Mouse (Mus musculus) ES-Bruce4 (cell line): ENCODE measurements around the gene Tsc1.

ENCODE experiments used
- CTCF ChIP-seq: IDR thresholded peaks from one replicate; pipeline ENCODE4 v1.8.1; 2011; ENCODE audit warnings: low read depth, low read length
- EP300 ChIP-seq: IDR thresholded peaks from 2 replicates; pipeline ENCODE4 v1.6.1; 2011; ENCODE audit warnings: low read depth, low read length; ENCODE audit not compliant: insufficient read depth
- POLR2A ChIP-seq: IDR thresholded peaks from one replicate; pipeline ENCODE4 v1.8.1; 2011; ENCODE audit warnings: low read length; ENCODE audit not compliant: insufficient read depth

DNA sequence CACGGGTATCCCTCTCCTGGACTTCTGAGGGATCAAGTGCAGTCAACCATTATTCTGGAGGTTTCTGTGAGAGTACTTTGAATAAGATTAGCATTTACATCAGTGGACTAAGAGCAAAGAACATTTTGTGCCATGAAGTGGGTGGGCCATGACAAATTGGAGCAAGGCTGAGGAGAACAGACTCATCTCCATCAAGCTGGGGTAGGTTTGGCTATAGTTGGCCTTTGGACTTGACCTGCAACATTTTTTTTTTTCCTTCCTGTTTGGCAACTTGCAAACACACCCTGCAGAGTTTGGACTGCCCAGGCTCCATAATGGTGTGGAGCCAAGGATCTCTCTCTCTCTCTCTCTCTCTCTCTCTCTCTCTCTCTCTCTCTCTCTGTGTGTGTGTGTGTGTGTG lies 8.4 kb upstream of the Tsc1 start:
- TF ChIP-seq POLR2A (no peak), EP300 (no peak), CTCF (no peak)
